Mouse (Mus musculus): Measurements from ENCODE around the gene Cmpk2. TPM values are rescaled to one million over a fixed set of nuclear protein-coding genes. Genes with fewer than 3 reads are reported as not detected.
A peak's percentile ranks its signal among the peaks of the same experiment; 100 is the strongest.

Cmpk2 gene
- polyA plus RNA-seq, 1 experiment from 2014 or later = 8.6 TPM

GRCm38 (mm10) chr12:26452951-26453350 is 16.1 kb upstream of the Cmpk2 start:
- Histone ChIP-seq H3K9me3 (replicated peaks) (no peaks in the 10 kb centered on the region), H3K4me1 (replicated peaks) (peaks cover 29% of the 10 kb centered on the region), H3K27ac (no peak overlapping the region), H3K27me3 (no peaks in the 10 kb centered on the region), H3K4me3 (replicated peaks) (no peak overlapping the region), H3K36me3 (no peaks in the 10 kb centered on the region), H3K9ac (no peak overlapping the region), H3K4me2 (no peak overlapping the region)
- DNase-seq (no peak), ATAC-seq (ENCODE audit: low read depth) (no peak)
- 12% methylated on average over 4 of the region's 4 CpGs for WGBS (ENCODE audit: insufficient replicate concordance)

- Histone ChIP-seq H3K4me3 (replicated peaks) (no peak overlapping the region), H3K9me3 (replicated peaks) (no peaks in the 10 kb centered on the region), H3K9ac (no peak overlapping the region), H3K27me3 (no peaks in the 10 kb centered on the region), H3K36me3 (no peaks in the 10 kb centered on the region), H3K4me1 (replicated peaks) (peaks cover 29% of the 10 kb centered on the region), H3K27ac (no peak overlapping the region), H3K4me2 (no peak overlapping the region)
- ATAC-seq (ENCODE audit: low read depth) (no peak), DNase-seq (no peak)
- WGBS (ENCODE audit: insufficient replicate concordance) = 25% methylated on average over 5 of the region's 5 CpGs
These were observed 14.3 kb upstream of the Cmpk2 start for GRCm38 (mm10) chr12:26454682-26455081.

DNA sequence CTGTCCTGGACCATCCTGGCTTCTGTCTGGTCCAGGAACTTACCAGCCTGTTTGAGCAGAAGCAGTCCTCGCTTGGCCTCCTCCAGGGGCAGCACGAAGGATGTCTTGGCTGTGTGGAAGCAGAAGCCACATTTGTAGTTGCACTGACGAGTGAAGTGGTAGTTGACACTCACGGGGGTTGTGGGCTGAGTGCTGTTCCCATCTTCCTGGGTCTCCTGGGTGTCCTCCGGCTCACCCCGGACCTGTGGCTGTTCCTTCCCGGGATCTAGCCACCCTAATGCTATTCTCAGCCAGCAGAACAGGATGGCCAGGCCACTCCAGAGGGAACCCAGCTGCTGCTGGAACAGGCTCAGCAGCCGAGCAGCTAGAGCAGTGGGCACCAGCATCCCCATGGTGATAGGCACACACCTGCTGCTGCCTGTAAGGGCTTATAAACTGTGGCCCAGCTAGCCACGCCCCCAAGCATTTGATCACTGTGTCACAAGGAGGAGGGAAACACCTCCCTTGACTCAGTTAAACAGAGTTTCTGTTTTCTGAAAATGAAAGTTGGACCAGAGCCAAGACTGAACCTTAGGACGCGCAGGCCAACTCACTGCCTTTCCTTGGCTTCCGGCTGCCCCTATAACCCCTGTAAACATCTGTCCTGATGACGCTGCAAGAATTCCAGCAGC is 12.8 kb upstream of the Cmpk2 start, which contains the start of gene Rsad2:
TSS of gene Rsad2 (minus strand) at position 425 of the 671 bp plus-strand sequence.
- 50% methylated on average over 13 of the region's 13 CpGs for WGBS (ENCODE audit: insufficient replicate concordance)
- no peak within 1 kb of the TSS for H3K4me3 ChIP-seq (replicated peaks)
- ATAC-seq (ENCODE audit: low read depth) = peak; percentile 77

GRCm38 (mm10) chr12:26460091-26460490 is 8.9 kb upstream of the Cmpk2 start:
- no peak for ATAC-seq (ENCODE audit: low read depth)
- WGBS (ENCODE audit: insufficient replicate concordance) = 10% methylated on average over 2 of the region's 2 CpGs

More for the DNA sequence above, 12.8 kb upstream of the Cmpk2 start, which contains the start of gene Rsad2:
- no peak for DNase-seq
- H3K9ac ChIP-seq = no peak within 1 kb of the TSS
- H3K27ac ChIP-seq = peak within 1 kb of the TSS; percentile 1; the same call in 1 of the 2 replicates
- peaks cover 30% of the 10 kb centered on the region for H3K4me1 ChIP-seq (replicated peaks)
- no peaks in the 10 kb centered on the region for H3K36me3 ChIP-seq
- no peaks in the 10 kb centered on the region for H3K9me3 ChIP-seq (replicated peaks)
- H3K27me3 ChIP-seq = no peaks in the 10 kb centered on the region
- peak within 1 kb of the TSS; percentile 38 for H3K4me2 ChIP-seq

GRCm38 (mm10) chr12:26465600-26465999 is 3.4 kb upstream of the Cmpk2 start:
- H3K36me3 ChIP-seq = no peaks in the 10 kb centered on the region
- H3K27ac ChIP-seq = no peak overlapping the region
- peaks cover 25% of the 10 kb centered on the region for H3K4me1 ChIP-seq (replicated peaks)
- 62% methylated on average over 5 of the region's 5 CpGs for WGBS (ENCODE audit: insufficient replicate concordance)
- H3K4me3 ChIP-seq (replicated peaks) = no peak overlapping the region
- H3K9ac ChIP-seq = no peak overlapping the region
- H3K9me3 ChIP-seq (replicated peaks) = no peaks in the 10 kb centered on the region
- no peaks in the 10 kb centered on the region for H3K27me3 ChIP-seq
- ATAC-seq (ENCODE audit: low read depth) (no peak), DNase-seq (no peak)
- no peak overlapping the region for H3K4me2 ChIP-seq

More at GRCm38 (mm10) chr12:26460091-26460490, 8.9 kb upstream of the Cmpk2 start:
- Histone ChIP-seq H3K4me2 (no peak overlapping the region), H3K9ac (no peak overlapping the region), H3K4me3 (replicated peaks) (no peak overlapping the region), H3K27ac (no peak overlapping the region), H3K36me3 (no peaks in the 10 kb centered on the region), H3K27me3 (no peaks in the 10 kb centered on the region), H3K4me1 (replicated peaks) (peaks cover 12% of the 10 kb centered on the region), H3K9me3 (replicated peaks) (no peaks in the 10 kb centered on the region)
- no peak for DNase-seq

GRCm38 (mm10) chr12:26470042-26470409 is 1.0 kb downstream of the Cmpk2 start:
- peak overlapping the region; percentile 83 for H3K4me3 ChIP-seq (replicated peaks)
- WGBS (ENCODE audit: insufficient replicate concordance) = 24% methylated on average over 6 of the region's 6 CpGs
- no peaks in the 10 kb centered on the region for H3K27me3 ChIP-seq
- no peak for DNase-seq
- peak overlapping the region; percentile 99 for H3K4me2 ChIP-seq
- no peaks in the 10 kb centered on the region for H3K9me3 ChIP-seq (replicated peaks)
- peak overlapping the region; percentile 86 for H3K9ac ChIP-seq
- peak overlapping the region; percentile 86 for H3K27ac ChIP-seq
- H3K4me1 ChIP-seq (replicated peaks) = peaks cover 65% of the 10 kb centered on the region
- H3K36me3 ChIP-seq = no peaks in the 10 kb centered on the region
- no peak for ATAC-seq (ENCODE audit: low read depth)

DNA sequence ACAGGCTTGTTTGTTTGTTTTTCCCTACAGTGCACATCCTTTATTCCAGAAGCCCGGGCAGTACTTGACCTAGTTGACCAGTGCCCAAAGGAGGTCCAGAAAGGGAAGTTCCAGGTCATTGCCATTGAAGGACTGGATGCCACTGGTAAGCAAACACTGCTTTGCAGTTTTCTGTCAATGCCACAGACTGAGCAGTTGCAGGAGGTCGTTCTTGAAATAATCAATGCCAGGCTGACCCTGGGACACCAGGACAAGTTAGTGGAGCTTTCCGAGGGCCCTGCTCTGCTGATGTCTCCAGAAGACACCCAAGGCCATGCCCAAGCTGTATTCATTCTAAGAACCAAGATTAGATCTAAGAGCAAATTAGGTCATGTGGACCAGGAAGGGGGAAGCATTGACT is 2.4 kb downstream of the Cmpk2 start:
- DNase-seq = no peak
- no peaks in the 10 kb centered on the region for H3K27me3 ChIP-seq
- H3K9ac ChIP-seq = peak overlapping the region; percentile 86
- no peaks in the 10 kb centered on the region for H3K36me3 ChIP-seq
- WGBS (ENCODE audit: insufficient replicate concordance) = 53% methylated on average over 3 of the region's 3 CpGs
- peak overlapping the region; percentile 99 for H3K4me2 ChIP-seq
- peak overlapping the region; percentile 94 for H3K27ac ChIP-seq
- no peaks in the 10 kb centered on the region for H3K9me3 ChIP-seq (replicated peaks)
- H3K4me1 ChIP-seq (replicated peaks) = peaks cover 72% of the 10 kb centered on the region
- ATAC-seq (ENCODE audit: low read depth) = no peak
- peak overlapping the region; percentile 83 for H3K4me3 ChIP-seq (replicated peaks)

DNA sequence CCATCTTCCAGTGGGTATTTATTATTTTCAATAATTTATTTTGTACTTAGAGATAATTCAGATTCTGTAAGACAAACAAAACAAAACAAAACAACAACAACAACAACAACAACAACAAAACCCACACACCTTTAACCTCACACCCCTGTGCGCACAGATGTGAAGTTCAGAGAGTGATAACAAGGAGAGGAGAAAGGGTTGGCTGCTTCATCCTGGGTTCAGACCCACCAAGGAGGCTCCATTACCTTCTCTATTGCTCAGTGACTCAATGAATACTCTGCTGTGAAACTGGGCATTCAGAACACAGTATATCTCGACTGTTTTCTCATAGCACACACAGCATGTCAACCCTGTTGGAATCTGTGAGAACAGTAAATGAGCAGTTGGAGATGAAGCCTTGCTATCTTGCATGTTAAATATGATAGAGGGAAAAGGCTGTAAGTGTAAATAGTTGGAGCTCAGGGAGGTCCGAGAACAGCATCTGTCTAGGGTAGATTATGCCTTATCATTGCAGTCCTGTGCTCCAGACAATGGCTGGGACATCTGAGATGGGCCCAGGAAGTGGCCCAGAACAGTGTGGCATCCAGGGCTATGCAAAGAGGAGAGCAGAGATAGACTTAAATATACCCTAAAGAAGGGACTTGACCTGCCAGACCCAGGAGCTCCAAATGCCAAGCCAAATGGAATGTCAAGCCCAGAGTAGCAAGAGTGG is 3.9 kb downstream of the Cmpk2 start:
- Histone ChIP-seq H3K36me3 (peaks cover 12% of the 10 kb centered on the region), H3K9ac (peak overlapping the region; percentile 46), H3K27ac (peak overlapping the region; percentile 94), H3K4me3 (replicated peaks) (peak overlapping the region; percentile 15), H3K27me3 (no peaks in the 10 kb centered on the region), H3K9me3 (replicated peaks) (no peaks in the 10 kb centered on the region), H3K4me1 (replicated peaks) (peaks cover 77% of the 10 kb centered on the region), H3K4me2 (peak overlapping the region; percentile 99)
- DNase-seq (peak; percentile 73), ATAC-seq (ENCODE audit: low read depth) (peak; percentile 94)
- WGBS (ENCODE audit: insufficient replicate concordance) = 22% methylated on average over 3 of the region's 3 CpGs

DNA sequence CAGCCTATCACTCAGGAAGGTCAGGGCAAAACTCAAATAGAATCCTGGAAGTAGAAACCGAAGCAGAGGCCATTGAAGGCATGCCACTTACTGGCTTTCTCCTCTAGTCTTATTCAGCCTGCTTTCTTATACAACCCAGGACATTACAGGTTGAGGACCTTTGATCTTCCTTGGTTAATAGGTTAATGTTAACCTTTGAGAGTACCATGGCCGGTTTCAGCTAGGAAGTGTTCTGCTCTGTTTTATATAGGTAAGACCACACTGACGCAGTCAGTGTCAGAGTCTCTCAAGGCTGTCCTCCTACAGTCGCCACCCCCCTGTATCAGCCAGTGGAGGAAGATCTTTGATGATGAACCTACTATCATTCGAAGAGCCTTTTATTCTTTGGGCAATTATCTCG is 4.7 kb downstream of the Cmpk2 start:
- Histone ChIP-seq H3K9ac (peak overlapping the region; percentile 46), H3K27me3 (no peaks in the 10 kb centered on the region), H3K4me1 (replicated peaks) (peaks cover 74% of the 10 kb centered on the region), H3K4me2 (peak overlapping the region; percentile 99), H3K4me3 (replicated peaks) (peak overlapping the region; percentile 15; the same call in 1 of the 2 replicates), H3K9me3 (replicated peaks) (no peaks in the 10 kb centered on the region), H3K27ac (peak overlapping the region; percentile 94), H3K36me3 (peaks cover 20% of the 10 kb centered on the region)
- no peak for ATAC-seq (ENCODE audit: low read depth)
- DNase-seq = no peak
- 64% methylated on average over 6 of the region's 6 CpGs for WGBS (ENCODE audit: insufficient replicate concordance)

DNA sequence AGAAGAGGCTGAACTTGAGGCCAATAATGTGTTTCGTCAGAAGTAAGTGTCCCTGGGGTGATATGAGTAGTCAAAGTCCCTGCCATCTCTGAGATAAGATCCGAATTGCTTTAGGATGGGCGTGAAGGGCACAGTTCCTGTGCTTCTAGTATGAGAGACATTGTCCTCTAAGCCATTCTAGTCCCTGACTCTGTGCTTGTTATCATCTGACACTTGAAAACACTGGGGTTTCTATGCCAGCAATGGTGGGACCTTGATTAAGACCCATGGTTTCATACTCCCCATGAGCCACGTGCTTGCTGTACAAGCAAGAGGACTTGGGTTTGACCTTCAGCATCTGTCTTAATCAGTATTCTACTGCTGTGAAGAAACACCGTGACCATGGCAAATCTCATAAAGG is 8.2 kb downstream of the Cmpk2 start:
- DNase-seq (peak; percentile 26), ATAC-seq (ENCODE audit: low read depth) (no peak)
- Histone ChIP-seq H3K36me3 (peaks cover 20% of the 10 kb centered on the region), H3K4me3 (replicated peaks) (no peak overlapping the region), H3K27me3 (no peaks in the 10 kb centered on the region), H3K4me2 (no peak overlapping the region), H3K9me3 (replicated peaks) (no peaks in the 10 kb centered on the region), H3K4me1 (replicated peaks) (peaks cover 43% of the 10 kb centered on the region), H3K27ac (peak overlapping the region; percentile 47), H3K9ac (no peak overlapping the region)
- 48% methylated on average over 5 of the region's 5 CpGs for WGBS (ENCODE audit: insufficient replicate concordance)

DNA sequence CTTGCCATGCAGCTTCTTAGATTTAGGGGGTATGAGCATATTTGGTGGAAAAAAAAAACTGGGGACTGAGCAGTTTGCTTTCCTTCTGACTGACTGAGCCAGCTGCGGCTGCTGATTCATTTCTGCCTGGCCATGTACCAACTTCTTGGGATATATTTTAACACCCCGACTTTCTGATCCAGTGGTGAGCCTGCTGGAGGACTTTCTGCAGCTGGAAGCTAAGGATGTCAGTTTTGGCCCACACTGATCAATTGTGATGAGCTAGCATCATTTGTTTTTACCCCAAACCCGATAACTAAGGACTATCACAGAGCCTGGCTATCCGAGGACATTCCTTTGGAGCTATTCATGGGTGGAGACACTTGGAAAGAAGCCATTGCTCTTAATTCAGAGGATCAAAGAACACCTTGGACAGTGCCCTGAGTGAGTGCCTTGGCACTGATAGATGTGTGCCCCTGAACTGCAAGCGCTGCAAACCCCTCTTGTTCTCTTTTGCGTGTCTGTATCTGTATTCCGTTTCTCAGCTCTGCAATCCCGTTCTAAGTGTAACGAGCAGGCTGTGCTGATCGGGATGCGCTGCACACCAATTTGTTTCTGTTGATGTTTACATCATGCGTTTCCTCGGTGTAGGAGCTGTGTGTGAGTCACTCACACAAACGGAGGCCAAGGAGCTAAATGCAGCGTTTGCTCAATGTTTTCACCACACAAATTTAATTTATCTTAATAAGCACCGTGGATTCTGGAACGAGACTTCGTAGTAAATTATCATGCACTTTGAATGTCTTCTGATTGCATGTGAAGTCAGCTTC is 9.4 kb downstream of the Cmpk2 start:
- ATAC-seq (ENCODE audit: low read depth) = no peak
- peaks cover 32% of the 10 kb centered on the region for H3K4me1 ChIP-seq (replicated peaks)
- no peaks in the 10 kb centered on the region for H3K27me3 ChIP-seq
- no peak overlapping the region for H3K27ac ChIP-seq
- H3K36me3 ChIP-seq = peaks cover 20% of the 10 kb centered on the region
- WGBS (ENCODE audit: insufficient replicate concordance) = 83% methylated on average over 18 of the region's 18 CpGs
- H3K4me3 ChIP-seq (replicated peaks) = no peak overlapping the region
- no peak overlapping the region for H3K4me2 ChIP-seq
- H3K9ac ChIP-seq = no peak overlapping the region
- no peak for DNase-seq
- no peaks in the 10 kb centered on the region for H3K9me3 ChIP-seq (replicated peaks)
